Mouse (Mus musculus): Measurements from ENCODE around the gene Ikzf2. TPM values are rescaled to one million over a fixed set of nuclear protein-coding genes. Genes with fewer than 3 reads are reported as not detected.

Ikzf2 gene
- total and polyA plus RNA-seq, 2 experiments from 2014 or later, result 1.8 to 7.3 TPM

- H3K36me3 ChIP-seq (ENCODE audit: insufficient read depth), result no peaks in the 10 kb centered on the region
- no peak for DNase-seq
- H3K9me3 ChIP-seq (ENCODE audit: low read length), result no peaks in the 10 kb centered on the region
- 85% methylated on average over 1 of the region's 1 CpGs for WGBS
- H3K27me3 ChIP-seq (ENCODE audit: insufficient read depth, low read length), result no peaks in the 10 kb centered on the region
- TF ChIP-seq CTCF (IDR thresholded peaks at IDR 0.05; ENCODE audit: low read depth), result no peak
- no peak overlapping the region for H3K4me2 ChIP-seq (ENCODE audit: low read depth)
- H3K9ac ChIP-seq, result no peak overlapping the region
- no peak overlapping the region for H3K4me3 ChIP-seq (ENCODE audit: low read depth, low read length)
- H3K4me1 ChIP-seq (ENCODE audit: insufficient read depth), result no peaks in the 10 kb centered on the region
- H3K27ac ChIP-seq (ENCODE audit: low read depth, low read length), result no peak overlapping the region
- no peak for ATAC-seq
Observed at GRCm38 (mm10) chr1:69606844-69607243, 80.2 kb downstream of the Ikzf2 start.

DNA sequence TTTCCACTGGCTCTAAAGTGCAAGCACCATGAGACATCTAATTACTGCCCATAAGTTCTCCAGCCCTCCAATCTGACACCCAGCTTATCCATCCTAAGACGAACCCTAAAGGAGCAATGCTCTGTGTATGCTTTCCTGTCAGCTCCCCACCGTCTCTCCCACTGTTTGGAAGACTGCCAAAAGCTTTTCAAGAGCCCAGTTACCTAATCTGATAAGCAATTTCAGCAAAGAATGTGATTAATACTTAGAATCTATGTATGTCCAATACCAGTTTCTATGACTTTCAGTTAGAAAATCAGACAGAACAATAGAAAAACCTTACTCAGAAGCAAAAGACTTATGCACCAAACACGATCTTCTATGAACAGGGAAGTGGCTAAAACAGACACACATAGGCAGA, 82.8 kb downstream of the Ikzf2 start:
- Histone ChIP-seq H3K27ac (ENCODE audit: low read depth, low read length) (no peak overlapping the region), H3K4me2 (ENCODE audit: low read depth) (no peak overlapping the region), H3K4me3 (ENCODE audit: low read depth, low read length) (no peak overlapping the region), H3K36me3 (ENCODE audit: insufficient read depth) (no peaks in the 10 kb centered on the region), H3K9ac (no peak overlapping the region), H3K27me3 (ENCODE audit: insufficient read depth, low read length) (no peaks in the 10 kb centered on the region), H3K9me3 (ENCODE audit: low read length) (no peaks in the 10 kb centered on the region), H3K4me1 (ENCODE audit: insufficient read depth) (no peaks in the 10 kb centered on the region)
- TF ChIP-seq CTCF (IDR thresholded peaks at IDR 0.05; ENCODE audit: low read depth), result no peak
- 24% methylated on average over 3 of the region's 3 CpGs for WGBS
- ATAC-seq, result no peak
- no peak for DNase-seq

GRCm38 (mm10) chr1:69600954-69601353, 86.1 kb downstream of the Ikzf2 start:
- H3K9ac ChIP-seq, result no peak overlapping the region
- H3K36me3 ChIP-seq (ENCODE audit: insufficient read depth), result no peaks in the 10 kb centered on the region
- no peak overlapping the region for H3K4me2 ChIP-seq (ENCODE audit: low read depth)
- 73% methylated on average over 1 of the region's 1 CpGs for WGBS
- no peak overlapping the region for H3K4me3 ChIP-seq (ENCODE audit: low read depth, low read length)
- TF ChIP-seq CTCF (IDR thresholded peaks at IDR 0.05; ENCODE audit: low read depth), result no peak
- H3K4me1 ChIP-seq (ENCODE audit: insufficient read depth), result no peaks in the 10 kb centered on the region
- no peak for DNase-seq
- H3K27me3 ChIP-seq (ENCODE audit: insufficient read depth, low read length), result no peaks in the 10 kb centered on the region
- no peak for ATAC-seq
- H3K27ac ChIP-seq (ENCODE audit: low read depth, low read length), result no peak overlapping the region
- H3K9me3 ChIP-seq (ENCODE audit: low read length), result no peaks in the 10 kb centered on the region

- DNase-seq (no peak), ATAC-seq (no peak)
- WGBS, result 86% methylated on average over 12 of the region's 12 CpGs
- Histone ChIP-seq H3K27me3 (ENCODE audit: insufficient read depth, low read length) (no peaks in the 10 kb centered on the region), H3K4me1 (ENCODE audit: insufficient read depth) (no peaks in the 10 kb centered on the region), H3K9ac (no peak overlapping the region), H3K4me3 (ENCODE audit: low read depth, low read length) (no peak overlapping the region), H3K4me2 (ENCODE audit: low read depth) (no peak overlapping the region), H3K9me3 (ENCODE audit: low read length) (no peaks in the 10 kb centered on the region), H3K36me3 (ENCODE audit: insufficient read depth) (no peaks in the 10 kb centered on the region), H3K27ac (ENCODE audit: low read depth, low read length) (no peak overlapping the region)
- TF ChIP-seq CTCF (IDR thresholded peaks at IDR 0.05; ENCODE audit: low read depth), result no peak
Observed at GRCm38 (mm10) chr1:69599074-69599772, 87.8 kb downstream of the Ikzf2 start.

DNA sequence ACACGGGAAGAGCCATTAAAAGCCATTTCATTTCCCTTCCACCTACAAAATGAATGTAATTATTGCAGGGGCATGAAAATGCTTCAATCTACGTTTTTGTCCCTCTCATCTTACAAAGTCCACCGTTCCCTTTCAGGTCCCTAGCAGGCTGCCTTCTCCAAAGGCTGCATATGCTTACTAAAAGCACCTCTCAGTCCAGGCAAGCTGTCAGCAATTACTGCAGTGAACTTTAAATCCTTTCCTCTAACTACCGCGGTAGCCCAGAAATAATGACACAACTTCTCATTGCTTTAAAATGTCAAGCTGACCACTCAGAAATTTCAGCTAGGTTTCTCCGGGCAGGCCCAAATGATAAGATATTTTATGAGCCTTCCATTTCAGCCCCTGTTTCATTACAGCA, 95.2 kb downstream of the Ikzf2 start:
- Histone ChIP-seq H3K9ac (no peak overlapping the region), H3K9me3 (ENCODE audit: low read length) (no peaks in the 10 kb centered on the region), H3K36me3 (ENCODE audit: insufficient read depth) (no peaks in the 10 kb centered on the region), H3K27ac (ENCODE audit: low read depth, low read length) (no peak overlapping the region), H3K4me1 (ENCODE audit: insufficient read depth) (no peaks in the 10 kb centered on the region), H3K4me2 (ENCODE audit: low read depth) (0 out of 2 replicates have a peak overlapping the region, but pooled peaks have one; percentile 25), H3K4me3 (ENCODE audit: low read depth, low read length) (no peak overlapping the region), H3K27me3 (ENCODE audit: insufficient read depth, low read length) (no peaks in the 10 kb centered on the region)
- ATAC-seq, result no peak
- DNase-seq, result peak; percentile 3
- no peak for TF ChIP-seq CTCF (IDR thresholded peaks at IDR 0.05; ENCODE audit: low read depth)
- WGBS, result 32% methylated on average over 6 of the region's 6 CpGs

GRCm38 (mm10) chr1:69591328-69591801, 95.7 kb downstream of the Ikzf2 start:
- TF ChIP-seq CTCF (IDR thresholded peaks at IDR 0.05; ENCODE audit: low read depth), result no peak
- WGBS, result 24% methylated on average over 7 of the region's 7 CpGs
- Histone ChIP-seq H3K4me3 (ENCODE audit: low read depth, low read length) (no peak overlapping the region), H3K9me3 (ENCODE audit: low read length) (no peaks in the 10 kb centered on the region), H3K27ac (ENCODE audit: low read depth, low read length) (no peak overlapping the region), H3K9ac (no peak overlapping the region), H3K4me1 (ENCODE audit: insufficient read depth) (no peaks in the 10 kb centered on the region), H3K4me2 (ENCODE audit: low read depth) (peak overlapping the region; percentile 25; the same call in 1 of the 2 replicates), H3K36me3 (ENCODE audit: insufficient read depth) (no peaks in the 10 kb centered on the region), H3K27me3 (ENCODE audit: insufficient read depth, low read length) (no peaks in the 10 kb centered on the region)
- no peak for ATAC-seq
- peak; percentile 24 for DNase-seq

DNA sequence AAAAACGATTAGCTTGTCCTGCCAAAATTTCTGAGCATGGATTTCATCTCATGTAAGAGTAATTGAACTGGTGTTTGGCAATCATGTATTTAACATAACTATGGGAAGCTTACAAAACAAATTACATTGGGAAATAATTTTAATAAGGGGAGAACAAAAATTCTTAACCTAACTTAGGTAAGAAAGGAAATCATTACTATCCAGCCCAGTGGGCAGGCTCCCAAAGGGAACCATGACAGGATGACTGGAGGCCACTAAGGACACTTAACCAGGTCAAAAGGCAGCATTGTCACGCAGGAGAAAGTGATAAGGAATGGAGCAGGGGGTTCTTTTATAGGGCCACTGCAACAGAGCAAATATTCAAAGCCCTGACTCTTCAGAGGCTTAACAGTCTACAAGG, 101.5 kb downstream of the Ikzf2 start:
- H3K4me1 ChIP-seq (ENCODE audit: insufficient read depth), result no peaks in the 10 kb centered on the region
- H3K4me3 ChIP-seq (ENCODE audit: low read depth, low read length), result no peak overlapping the region
- ATAC-seq (no peak), DNase-seq (no peak)
- H3K27ac ChIP-seq (ENCODE audit: low read depth, low read length), result no peak overlapping the region
- TF ChIP-seq CTCF (IDR thresholded peaks at IDR 0.05; ENCODE audit: low read depth), result no peak
- no peaks in the 10 kb centered on the region for H3K36me3 ChIP-seq (ENCODE audit: insufficient read depth)
- no peak overlapping the region for H3K4me2 ChIP-seq (ENCODE audit: low read depth)
- H3K9ac ChIP-seq, result no peak overlapping the region
- H3K9me3 ChIP-seq (ENCODE audit: low read length), result no peaks in the 10 kb centered on the region
- H3K27me3 ChIP-seq (ENCODE audit: insufficient read depth, low read length), result no peaks in the 10 kb centered on the region
- 68% methylated on average over 2 of the region's 2 CpGs for WGBS

Data from forebrain, postnatal 0 days (tissue).